ENCODE assay signal across 8 mouse cellular contexts in the genomic region with DNA sequence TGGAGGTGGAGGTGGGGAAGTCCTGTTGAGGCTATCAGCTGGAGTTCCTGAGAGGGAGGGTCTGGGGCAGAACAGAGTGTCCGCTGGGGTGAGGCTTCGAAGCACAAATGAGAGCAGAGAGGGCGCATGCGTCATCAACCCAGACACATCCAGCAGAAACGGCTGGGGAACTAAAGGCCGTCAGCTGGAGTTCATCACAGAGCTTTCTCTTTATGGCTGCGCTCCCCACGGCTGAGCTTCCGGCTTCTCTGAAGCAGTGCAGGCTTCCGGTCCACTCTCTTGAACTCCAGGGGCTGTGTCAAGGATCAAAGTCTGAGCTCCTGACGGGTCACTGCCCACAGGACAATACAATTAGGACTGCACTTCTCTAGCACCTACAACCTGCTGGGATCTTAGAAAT. TPM values are rescaled to one million over a fixed set of nuclear protein-coding genes. Genes with fewer than 3 reads are reported as not detected.
DNase-seq lines count a peak whose midpoint lies in the region; ATAC-seq and TF ChIP-seq lines count a peak whose summit lies in the region.

No protein-coding gene starts in this region.

- H3K27ac ChIP-seq in forebrain, postnatal 0 days (ENCODE audit: low read depth, low read length): no peak overlapping the region
- peak overlapping the region; percentile 56 for H3K27ac ChIP-seq in liver, embryonic 11.5 days (ENCODE audit: low read depth, low read length)

- H3K4me1 ChIP-seq in forebrain, postnatal 0 days (ENCODE audit: insufficient read depth): no peaks in the 10 kb centered on the region
- peaks cover 8% of the 10 kb centered on the region for H3K4me1 ChIP-seq in liver, embryonic 11.5 days (replicated peaks; ENCODE audit: control insufficient read depth, insufficient read depth, low read length)

- under 1% methylated on average over 11 of the region's 11 CpGs for WGBS in forebrain, postnatal 0 days
- 1% methylated on average over 11 of the region's 11 CpGs for WGBS in liver, embryonic 11.5 days

- ATAC-seq in forebrain, postnatal 0 days: peak; percentile 61
- peak; percentile 60; the same call in 1 of the 2 replicates for ATAC-seq in liver, embryonic 11.5 days (replicated peaks; ENCODE audit: low FRiP score)

- no peaks in the 10 kb centered on the region for H3K36me3 ChIP-seq in forebrain, postnatal 0 days (ENCODE audit: insufficient read depth)
- H3K36me3 ChIP-seq in liver, embryonic 11.5 days (ENCODE audit: control insufficient read depth, insufficient read depth, low read length): no peaks in the 10 kb centered on the region

- peak; percentile 97 for DNase-seq in heart, adult 11 months
- no peak for DNase-seq in heart, adult 8-10 months (ENCODE audit: low spot score)
- peak; percentile 30 for DNase-seq in forebrain, postnatal 0 days
- peak; percentile 74 for DNase-seq in hindlimb bud, embryonic 11.5 days (ENCODE audit: extremely low spot score, low read depth, low spot score)
- DNase-seq in liver, embryonic 11.5 days (ENCODE audit: low spot score): peak; percentile 70
- peak; percentile 75 for DNase-seq in neural tube, embryonic 10.5 days (ENCODE audit: extremely low spot score, low spot score)
- DNase-seq in cerebellum, postnatal 14 days: no peak
- DNase-seq in urinary bladder, adult 2 months (ENCODE audit: low spot score): no peak

- H3K4me3 ChIP-seq in forebrain, postnatal 0 days (ENCODE audit: low read depth, low read length): no peak overlapping the region
- H3K4me3 ChIP-seq in liver, embryonic 11.5 days (ENCODE audit: low read depth, low read length): peak overlapping the region; percentile 25

- H3K9me3 ChIP-seq in forebrain, postnatal 0 days (ENCODE audit: low read length): no peaks in the 10 kb centered on the region
- no peaks in the 10 kb centered on the region for H3K9me3 ChIP-seq in liver, embryonic 11.5 days (ENCODE audit: control insufficient read depth, low read length)

- TF ChIP-seq CTCF in forebrain, postnatal 0 days (IDR thresholded peaks at IDR 0.05; ENCODE audit: low read depth): no peak

- H3K4me2 ChIP-seq in forebrain, postnatal 0 days (ENCODE audit: low read depth): peak overlapping the region; percentile 38
- H3K4me2 ChIP-seq in liver, embryonic 11.5 days: peak overlapping the region; percentile 67

- H3K9ac ChIP-seq in forebrain, postnatal 0 days: no peak overlapping the region
- H3K9ac ChIP-seq in liver, embryonic 11.5 days (ENCODE audit: low read depth, low read length): peak overlapping the region; percentile 40; the same call in 1 of the 2 replicates

- no peaks in the 10 kb centered on the region; the same call in 1 of the 2 replicates for H3K27me3 ChIP-seq in forebrain, postnatal 0 days (ENCODE audit: insufficient read depth, low read length)
- H3K27me3 ChIP-seq in liver, embryonic 11.5 days (replicated peaks; ENCODE audit: control insufficient read depth, insufficient read depth, low read length): peaks cover 10% of the 10 kb centered on the region

RNA-seq across cellular contexts. Expression of gene Kcp, which starts 5.5 kb away (rescaled TPM):
- total RNA-seq in heart, adult 8-10 months (2022): 1 to 10 TPM; 2.0 to 4.8 (median 2.8) TPM
- total RNA-seq in forebrain, postnatal 0 days (2014; rRNA removed): 9.8 and 31.2 TPM in 2 replicates
- polyA plus RNA-seq in forebrain, postnatal 0 days (2015; fragmentation: Nextera tagmentation; extraction: Ambion mirVana): 5.2 and 6.7 TPM in 2 replicates
- 9.2 and 9.5 TPM in 2 replicates for polyA plus RNA-seq in liver, embryonic 11.5 days (2014; fragmentation: Nextera tagmentation; extraction: Ambion mirVana)
- polyA plus RNA-seq in urinary bladder, adult 2 months (2012; rRNA removed): 4.9 and 6.4 TPM in 2 replicates

RNA-seq across cellular contexts. Expression of gene Irf5, which starts 13.1 kb away (rescaled TPM):
- total RNA-seq in heart, adult 8-10 months (2022): 1 to 10 TPM; 2.0 to 4.0 (median 2.4) TPM
- total RNA-seq in forebrain, postnatal 0 days (2014; rRNA removed): 3.2 and 3.9 TPM in 2 replicates
- polyA plus RNA-seq in forebrain, postnatal 0 days (2015; fragmentation: Nextera tagmentation; extraction: Ambion mirVana): 1.5 and 1.9 TPM in 2 replicates
- polyA plus RNA-seq in liver, embryonic 11.5 days (2014; fragmentation: Nextera tagmentation; extraction: Ambion mirVana): 8.2 and 9.4 TPM in 2 replicates
- polyA plus RNA-seq in urinary bladder, adult 2 months (2012; rRNA removed): 19.8 and 21.3 TPM in 2 replicates

RNA-seq across cellular contexts. Expression of gene Atp6v1fnb, which starts 42.0 kb away (rescaled TPM):
- not detected for total RNA-seq in heart, adult 8-10 months (2022)
- total RNA-seq in forebrain, postnatal 0 days (2014; rRNA removed): 0.31 and 1.7 TPM in 2 replicates
- 0.42 TPM in 1 of 2 replicates, not detected in the other for polyA plus RNA-seq in forebrain, postnatal 0 days (2015; fragmentation: Nextera tagmentation; extraction: Ambion mirVana)
- polyA plus RNA-seq in liver, embryonic 11.5 days (2014; fragmentation: Nextera tagmentation; extraction: Ambion mirVana): 0.34 and 0.55 TPM in 2 replicates
- not detected in 2 replicates for polyA plus RNA-seq in urinary bladder, adult 2 months (2012; rRNA removed)

RNA-seq across cellular contexts. Expression of gene Atp6v1f, which starts 45.8 kb away (rescaled TPM):
- total RNA-seq in heart, adult 8-10 months (2022): 100 to 1,000 TPM; 128 to 134 (median 131) TPM
- total RNA-seq in forebrain, postnatal 0 days (2014; rRNA removed): 279 and 344 TPM in 2 replicates
- polyA plus RNA-seq in forebrain, postnatal 0 days (2015; fragmentation: Nextera tagmentation; extraction: Ambion mirVana): 362 and 434 TPM in 2 replicates
- polyA plus RNA-seq in liver, embryonic 11.5 days (2014; fragmentation: Nextera tagmentation; extraction: Ambion mirVana): 223 and 247 TPM in 2 replicates
- polyA plus RNA-seq in urinary bladder, adult 2 months (2012; rRNA removed): 234 and 282 TPM in 2 replicates

Comparison
In these comparisons a context has a peak if more than half of its experiments do, and no peak if none do; other contexts are left out.
1. DNase-seq: peak in heart, adult 11 months (single experiment), forebrain, postnatal 0 days (single experiment), hindlimb bud, embryonic 11.5 days (single experiment), liver, embryonic 11.5 days (single experiment) and neural tube, embryonic 10.5 days (single experiment); none in heart, adult 8-10 months (single experiment), cerebellum, postnatal 14 days (0 of 2) and urinary bladder, adult 2 months (single experiment).